Mouse (Mus musculus): Measurements from ENCODE around the gene Naglu.

- TF ChIP-seq CTCF (IDR thresholded peaks at IDR 0.05; ENCODE audit: low read depth, low read length) = peak; percentile 71
- TF ChIP-seq POLR2A (IDR thresholded peaks at IDR 0.05; ENCODE audit: insufficient read depth, low read length) = no peak
- TF ChIP-seq EP300 (IDR thresholded peaks at IDR 0.05; ENCODE audit: insufficient read depth, low read depth, low read length) = no peak
Observed at GRCm38 (mm10) chr11:101057860-101058259, 12.0 kb upstream of the Naglu start.

Data from ES-Bruce4 (cell line).